Mouse (Mus musculus): ENCODE results near the gene Vps33a. TPM values are rescaled to one million over a fixed set of nuclear protein-coding genes. Genes with fewer than 3 reads are reported as not detected.

The Vps33a gene
- polyA plus RNA-seq, 1 experiment from 2014 or later = 15.9 TPM

GRCm38 (mm10) chr5:123508921-123509320 lies 63.9 kb downstream of the Vps33a start:
- no peak for ATAC-seq
- peak overlapping the region; percentile 56 for H3K4me3 ChIP-seq (ENCODE audit: low read depth, low read length)
- H3K9ac ChIP-seq (ENCODE audit: low read depth, low read length) = 0 out of 2 replicates have a peak overlapping the region, but pooled peaks have one; percentile 11
- H3K27me3 ChIP-seq (replicated peaks; ENCODE audit: control insufficient read depth, insufficient read depth, low read length) = peaks cover 22% of the 10 kb centered on the region; the same call in 1 of the 2 replicates
- H3K4me1 ChIP-seq (replicated peaks; ENCODE audit: control insufficient read depth, insufficient read depth, low read length) = 0 out of 2 replicates have a peak, but pooled peaks cover 4% of the 10 kb centered on the region
- no peak overlapping the region for H3K27ac ChIP-seq (ENCODE audit: low read depth, low read length)
- no peaks in the 10 kb centered on the region for H3K9me3 ChIP-seq (ENCODE audit: control insufficient read depth)
- TF ChIP-seq CTCF (IDR thresholded peaks at IDR 0.05; ENCODE audit: low read depth) = no peak
- H3K4me2 ChIP-seq (replicated peaks; ENCODE audit: low read depth) = peak overlapping the region; percentile 91
- no peaks in the 10 kb centered on the region; the same call in 1 of the 2 replicates for H3K36me3 ChIP-seq (ENCODE audit: control insufficient read depth, insufficient read depth)
- WGBS = 12% methylated on average over 12 of the region's 12 CpGs

- Histone ChIP-seq H3K36me3 (ENCODE audit: control insufficient read depth, insufficient read depth) (no peaks in the 10 kb centered on the region; the same call in 1 of the 2 replicates), H3K4me3 (ENCODE audit: low read depth, low read length) (peak overlapping the region; percentile 56), H3K9me3 (ENCODE audit: control insufficient read depth) (no peaks in the 10 kb centered on the region), H3K9ac (ENCODE audit: low read depth, low read length) (peak overlapping the region; percentile 11; the same call in 1 of the 2 replicates), H3K4me1 (replicated peaks; ENCODE audit: control insufficient read depth, insufficient read depth, low read length) (0 out of 2 replicates have a peak, but pooled peaks cover 4% of the 10 kb centered on the region), H3K27ac (ENCODE audit: low read depth, low read length) (no peak overlapping the region), H3K4me2 (replicated peaks; ENCODE audit: low read depth) (peak overlapping the region; percentile 91), H3K27me3 (replicated peaks; ENCODE audit: control insufficient read depth, insufficient read depth, low read length) (peaks cover 22% of the 10 kb centered on the region; the same call in 1 of the 2 replicates)
- WGBS = under 1% methylated on average over 59 of the region's 59 CpGs
- ATAC-seq = peak; percentile 66
- peak; percentile 31; the same call in 1 of the 2 replicates for TF ChIP-seq CTCF (IDR thresholded peaks at IDR 0.05; ENCODE audit: low read depth)
Observed at GRCm38 (mm10) chr5:123507936-123508723, 64.7 kb downstream of the Vps33a start.

- H3K9me3 ChIP-seq (ENCODE audit: control insufficient read depth) = no peaks in the 10 kb centered on the region
- no peak overlapping the region for H3K27ac ChIP-seq (ENCODE audit: low read depth, low read length)
- no peaks in the 10 kb centered on the region for H3K36me3 ChIP-seq (ENCODE audit: control insufficient read depth, insufficient read depth)
- 43% methylated on average over 4 of the region's 4 CpGs for WGBS
- no peak overlapping the region for H3K4me2 ChIP-seq (replicated peaks; ENCODE audit: low read depth)
- H3K4me1 ChIP-seq (replicated peaks; ENCODE audit: control insufficient read depth, insufficient read depth, low read length) = 0 out of 2 replicates have a peak, but pooled peaks cover 4% of the 10 kb centered on the region
- peaks cover 5% of the 10 kb centered on the region; the same call in 1 of the 2 replicates for H3K27me3 ChIP-seq (replicated peaks; ENCODE audit: control insufficient read depth, insufficient read depth, low read length)
- no peak overlapping the region for H3K9ac ChIP-seq (ENCODE audit: low read depth, low read length)
- no peak overlapping the region for H3K4me3 ChIP-seq (ENCODE audit: low read depth, low read length)
- ATAC-seq = no peak
- no peak for TF ChIP-seq CTCF (IDR thresholded peaks at IDR 0.05; ENCODE audit: low read depth)
Observed at GRCm38 (mm10) chr5:123501973-123502372, 70.9 kb downstream of the Vps33a start.

GRCm38 (mm10) chr5:123499717-123500116 lies 73.1 kb downstream of the Vps33a start:
- no peak overlapping the region for H3K9ac ChIP-seq (ENCODE audit: low read depth, low read length)
- H3K27ac ChIP-seq (ENCODE audit: low read depth, low read length) = no peak overlapping the region
- ATAC-seq = no peak
- no peaks in the 10 kb centered on the region for H3K27me3 ChIP-seq (replicated peaks; ENCODE audit: control insufficient read depth, insufficient read depth, low read length)
- TF ChIP-seq CTCF (IDR thresholded peaks at IDR 0.05; ENCODE audit: low read depth) = peak; percentile 72
- no peak overlapping the region for H3K4me3 ChIP-seq (ENCODE audit: low read depth, low read length)
- WGBS = 42% methylated on average over 4 of the region's 4 CpGs
- H3K4me1 ChIP-seq (replicated peaks; ENCODE audit: control insufficient read depth, insufficient read depth, low read length) = 0 out of 2 replicates have a peak, but pooled peaks cover 4% of the 10 kb centered on the region
- no peaks in the 10 kb centered on the region for H3K9me3 ChIP-seq (ENCODE audit: control insufficient read depth)
- no peak overlapping the region for H3K4me2 ChIP-seq (replicated peaks; ENCODE audit: low read depth)
- H3K36me3 ChIP-seq (ENCODE audit: control insufficient read depth, insufficient read depth) = no peaks in the 10 kb centered on the region

- H3K36me3 ChIP-seq (ENCODE audit: control insufficient read depth, insufficient read depth) = no peaks in the 10 kb centered on the region
- no peaks in the 10 kb centered on the region for H3K9me3 ChIP-seq (ENCODE audit: control insufficient read depth)
- H3K4me1 ChIP-seq (replicated peaks; ENCODE audit: control insufficient read depth, insufficient read depth, low read length) = no peaks in the 10 kb centered on the region
- no peak overlapping the region for H3K4me2 ChIP-seq (replicated peaks; ENCODE audit: low read depth)
- H3K27ac ChIP-seq (ENCODE audit: low read depth, low read length) = no peak overlapping the region
- no peak overlapping the region for H3K4me3 ChIP-seq (ENCODE audit: low read depth, low read length)
- no peaks in the 10 kb centered on the region for H3K27me3 ChIP-seq (replicated peaks; ENCODE audit: control insufficient read depth, insufficient read depth, low read length)
- WGBS = 44% methylated on average over 9 of the region's 9 CpGs
- H3K9ac ChIP-seq (ENCODE audit: low read depth, low read length) = no peak overlapping the region
- ATAC-seq = no peak
- TF ChIP-seq CTCF (IDR thresholded peaks at IDR 0.05; ENCODE audit: low read depth) = no peak
Observed at GRCm38 (mm10) chr5:123489935-123490334, 82.9 kb downstream of the Vps33a start.

GRCm38 (mm10) chr5:123489112-123489785 lies 83.6 kb downstream of the Vps33a start, which contains the start of the genes Lrrc43 and Il31:
Gene Lrrc43 (plus strand): TSS chr5:123489305.
Gene Il31 (minus strand): TSS chr5:123489489.
- H3K4me1 ChIP-seq (replicated peaks; ENCODE audit: control insufficient read depth, insufficient read depth, low read length) = no peaks in the 10 kb centered on the region
- no peak within 1 kb of the TSS for H3K4me3 ChIP-seq (ENCODE audit: low read depth, low read length)
- H3K36me3 ChIP-seq (ENCODE audit: control insufficient read depth, insufficient read depth) = no peaks in the 10 kb centered on the region
- no peak within 1 kb of the TSS for H3K27ac ChIP-seq (ENCODE audit: low read depth, low read length)
- ATAC-seq = no peak
- H3K4me2 ChIP-seq (replicated peaks; ENCODE audit: low read depth) = 0 out of 2 replicates have a peak within 1 kb of the TSS, but pooled peaks have one; percentile 18
- no peak for TF ChIP-seq CTCF (IDR thresholded peaks at IDR 0.05; ENCODE audit: low read depth)
- no peak within 1 kb of the TSS for H3K9ac ChIP-seq (ENCODE audit: low read depth, low read length)
- H3K9me3 ChIP-seq (ENCODE audit: control insufficient read depth) = no peaks in the 10 kb centered on the region
- 9% methylated on average over 25 of the region's 25 CpGs for WGBS
- H3K27me3 ChIP-seq (replicated peaks; ENCODE audit: control insufficient read depth, insufficient read depth, low read length) = no peaks in the 10 kb centered on the region
